Mouse (Mus musculus): ENCODE measurements at regions not wholly inside any gene's neighbourhood (a gene's known extent, or its start where the extent isn't known, plus 50 kb on each side); places are given as distances from the start of the nearest gene placed in this dataset.

- TF ChIP-seq CTCF (IDR thresholded peaks at IDR 0.05; ENCODE audit: low read depth, low read length) (no peak), POLR2A (IDR thresholded peaks at IDR 0.05; ENCODE audit: borderline replicate concordance, low read depth, low read length) (no peak)
Measured at GRCm38 (mm10) chr12:15729696-15730095, 87.0 kb downstream of the Trib2 start.
